Mouse (Mus musculus) liver, embryonic 16.5 days (tissue): ENCODE data around the gene Omg. TPM values are rescaled to one million over a fixed set of nuclear protein-coding genes. Genes with fewer than 3 reads are reported as not detected.

ENCODE experiments used
- ATAC-seq: fragments of 200-750 bp; cut with Nextera tagmentation; 2 replicates; pipeline ENCODE4 v1.8.0; 2017; ENCODE audit warnings: low read depth, mild to moderate bottlenecking, moderate number of reproducible peaks, moderate library complexity
- H3K27ac ChIP-seq: fragments of 300-500 bp; sonication (generic); 2 replicates; pipeline ENCODE4 v1.5.1; 2014; ENCODE audit warnings: mild to moderate bottlenecking, low read length
- H3K27me3 ChIP-seq: fragments of 300-500 bp; sonication (generic); 2 replicates; pipeline ENCODE4 v1.6.1; 2014; ENCODE audit warnings: low read depth, low read length, mixed read lengths; ENCODE audit not compliant: control insufficient read depth, insufficient read depth
- H3K36me3 ChIP-seq: fragments of 300-500 bp; sonication (generic); 2 replicates; pipeline ENCODE4 v1.6.1; 2014; ENCODE audit warnings: mild to moderate bottlenecking; ENCODE audit not compliant: control insufficient read depth, insufficient read depth
- H3K4me1 ChIP-seq: fragments of 300-500 bp; sonication (generic); 2 replicates; pipeline ENCODE4 v1.6.1; 2014; ENCODE audit warnings: low read depth, low read length, mixed read lengths; ENCODE audit not compliant: control insufficient read depth
- H3K4me2 ChIP-seq: fragments of 300-500 bp; sonication (generic); 2 replicates; pipeline ENCODE4 v1.6.1; 2014; ENCODE audit warnings: low read depth, low read length, mixed read lengths
- H3K4me3 ChIP-seq: fragments of 300-500 bp; sonication (generic); 2 replicates; pipeline ENCODE4 v1.5.1; 2014; ENCODE audit warnings: low read depth, mild to moderate bottlenecking, low read length
- H3K9ac ChIP-seq: fragments of 300-500 bp; sonication (generic); 2 replicates; pipeline ENCODE4 v1.6.1; 2014; ENCODE audit warnings: low read depth, low read length
- H3K9me3 ChIP-seq: fragments of 300-500 bp; sonication (generic); replicated peaks from 2 replicates; pipeline ENCODE4 v1.6.1; 2016; ENCODE audit warnings: low read length; ENCODE audit not compliant: control insufficient read depth
- polyA plus RNA-seq: library from polyadenylated mRNA; unstranded; fragments of >200 nt; fragmentation: Nextera tagmentation; extraction: Ambion mirVana; gene quantifications from 2 replicates; pipeline ENCODE4 v1.2.1, GENCODE M21; 2015

The Omg gene
- polyA plus RNA-seq, 1 experiment from 2014 or later: not detected

DNA sequence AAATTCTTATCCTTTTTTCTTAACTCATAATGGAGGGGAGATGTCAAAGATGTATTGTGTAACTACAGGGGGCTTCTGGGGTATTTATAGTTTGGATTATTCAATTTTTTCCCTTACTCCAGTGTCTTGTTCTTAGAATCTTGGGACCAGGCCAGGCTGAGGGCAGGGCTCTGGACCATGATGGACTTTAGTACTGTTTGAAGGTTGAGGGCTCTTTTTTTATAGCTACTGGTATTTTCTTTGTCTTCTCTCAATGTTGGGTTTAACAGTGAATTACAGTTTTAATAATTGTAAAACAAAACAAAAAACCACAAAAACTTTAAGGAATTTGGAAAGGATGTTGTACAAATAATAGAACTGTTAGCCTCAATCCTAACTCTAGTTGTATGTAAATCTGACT is 50.9 kb downstream of the Omg start:
- no peak for ATAC-seq
- Histone ChIP-seq H3K27ac (no peak overlapping the region), H3K9ac (no peak overlapping the region), H3K4me3 (no peak overlapping the region), H3K4me2 (no peak overlapping the region), H3K36me3 (no peaks in the 10 kb centered on the region), H3K4me1 (no peaks in the 10 kb centered on the region), H3K9me3 (no peaks in the 10 kb centered on the region), H3K27me3 (no peaks in the 10 kb centered on the region)

Other genes with a start within 250 kb of the Omg start
- 30.4 and 32.9 TPM in 2 replicates for gene Wsb1, start 249.4 kb downstream of the Omg start, polyA plus RNA-seq
- gene Gm9964, start 207.2 kb downstream of the Omg start, polyA plus RNA-seq: not detected in 2 replicates
- 1.1 and 1.3 TPM in 2 replicates for gene Nf1, start 164.4 kb downstream of the Omg start, polyA plus RNA-seq
- 4.6 and 8.5 TPM in 2 replicates for gene Evi2b, start 19.7 kb upstream of the Omg start, polyA plus RNA-seq
- 0.59 and 0.63 TPM in 2 replicates for gene Evi2, start 26.5 kb upstream of the Omg start, polyA plus RNA-seq
- 5.5 and 5.7 TPM in 2 replicates for gene Evi2a, start 26.5 kb upstream of the Omg start, polyA plus RNA-seq
- gene Rab11fip4, start 87.1 kb upstream of the Omg start, polyA plus RNA-seq: 1.1 and 1.3 TPM in 2 replicates